ENCODE assay signal across 12 mouse cellular contexts in the genomic region with DNA sequence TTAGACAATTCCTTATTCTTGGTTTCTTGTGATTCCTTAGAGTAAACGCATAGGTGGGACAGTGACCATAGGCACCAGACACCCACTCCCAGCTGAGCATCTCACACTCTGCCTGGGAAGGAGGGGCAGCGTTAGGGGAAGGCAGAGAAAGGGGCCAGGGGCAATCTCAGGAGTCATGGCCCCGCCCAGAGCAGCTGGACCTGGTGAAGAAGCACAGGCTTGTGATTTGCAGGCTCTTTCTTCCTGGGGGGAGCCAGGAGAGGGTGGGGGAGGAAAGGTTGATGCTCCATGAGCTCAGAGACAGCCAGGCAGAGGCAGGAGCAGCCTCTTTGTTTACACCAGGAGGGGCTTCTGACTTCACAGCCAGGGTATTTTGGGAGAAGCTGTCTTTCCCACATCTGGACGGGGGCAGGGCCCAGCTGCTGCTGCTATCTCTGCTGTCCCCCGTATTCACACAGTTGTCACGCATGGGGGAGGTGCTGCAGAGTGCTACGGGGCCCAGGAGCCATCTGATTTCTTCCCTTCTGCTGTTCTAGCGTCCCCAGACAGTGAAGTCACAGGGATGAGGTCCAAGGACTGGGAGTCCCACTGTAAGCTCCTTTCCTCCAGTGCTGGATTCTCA.
DNase-seq lines count a peak whose midpoint lies in the region; ATAC-seq and TF ChIP-seq lines count a peak whose summit lies in the region.
"Had no signal": no experiment of that assay in that cellular context is flagged by ENCODE, and none has a peak within 500 bp of the region (broad histone marks: within the 10 kb centered on the region; RNA-seq: fewer than 3 reads in every experiment).

No protein-coding gene starts in this region.

- WGBS in forebrain, embryonic 10.5 days = 27% methylated on average over 8 of the region's 8 CpGs
- 44% methylated on average over 8 of the region's 8 CpGs for WGBS in forebrain, postnatal 0 days
- 12% methylated on average over 8 of the region's 8 CpGs for WGBS in hindbrain, embryonic 11.5 days
- WGBS in hindbrain, embryonic 13.5 days = 12% methylated on average over 8 of the region's 8 CpGs
- 19% methylated on average over 8 of the region's 8 CpGs for WGBS in stomach, embryonic 14.5 days
- WGBS in stomach, postnatal 0 days = 43% methylated on average over 8 of the region's 8 CpGs
- WGBS in kidney, embryonic 15.5 days = 17% methylated on average over 8 of the region's 8 CpGs
- WGBS in cerebellum, adult 2 months = 50% methylated on average over 8 of the region's 8 CpGs

- no peak for ATAC-seq in forebrain, postnatal 0 days
- ATAC-seq in hindbrain, embryonic 11.5 days (ENCODE audit: low FRiP score) = no peak
- no peak for ATAC-seq in hindbrain, embryonic 13.5 days (ENCODE audit: low FRiP score)
- ATAC-seq in stomach, embryonic 14.5 days (ENCODE audit: insufficient number of reproducible peaks, insufficient read depth, low FRiP score, low read depth) = no peak
- ATAC-seq in stomach, postnatal 0 days (ENCODE audit: low FRiP score, low TSS enrichment) = no peak
- no peak for ATAC-seq in kidney, embryonic 15.5 days (replicated peaks; ENCODE audit: low FRiP score)

- no peak for DNase-seq in forebrain, embryonic 10.5 days (ENCODE audit: extremely low spot score, low spot score)
- DNase-seq in forebrain, postnatal 0 days = no peak
- DNase-seq in hindbrain, embryonic 11.5 days (ENCODE audit: low spot score) = no peak
- no peak for DNase-seq in stomach, postnatal 0 days (ENCODE audit: low spot score)
- no peak for DNase-seq in cerebellum, adult 2 months
- DNase-seq: kidney, postnatal 14 days had no signal

- no peak for TF ChIP-seq POLR2A in cerebellum, adult 2 months (IDR thresholded peaks at IDR 0.05; ENCODE audit: borderline replicate concordance, insufficient read depth, low read length)

- H3K9me3 ChIP-seq in forebrain, embryonic 10.5 days = no peaks in the 10 kb centered on the region
- no peaks in the 10 kb centered on the region for H3K9me3 ChIP-seq in forebrain, postnatal 0 days (ENCODE audit: low read length)
- H3K9me3 ChIP-seq in hindbrain, embryonic 11.5 days (ENCODE audit: control insufficient read depth, low read length) = no peaks in the 10 kb centered on the region
- H3K9me3 ChIP-seq in hindbrain, embryonic 13.5 days = no peaks in the 10 kb centered on the region
- H3K9me3 ChIP-seq in stomach, embryonic 14.5 days (ENCODE audit: control insufficient read depth, low read depth, low read length) = no peaks in the 10 kb centered on the region
- H3K9me3 ChIP-seq in stomach, postnatal 0 days (ENCODE audit: control insufficient read depth, low read length) = no peaks in the 10 kb centered on the region
- no peaks in the 10 kb centered on the region for H3K9me3 ChIP-seq in kidney, embryonic 15.5 days (replicated peaks)

- H3K4me3 ChIP-seq in forebrain, embryonic 10.5 days = no peak overlapping the region; the same call in 1 of the 2 replicates
- H3K4me3 ChIP-seq in forebrain, postnatal 0 days (ENCODE audit: low read depth, low read length) = no peak overlapping the region
- no peak overlapping the region for H3K4me3 ChIP-seq in hindbrain, embryonic 11.5 days (ENCODE audit: low read depth, low read length)
- no peak overlapping the region for H3K4me3 ChIP-seq in hindbrain, embryonic 13.5 days
- H3K4me3 ChIP-seq in stomach, embryonic 14.5 days (ENCODE audit: low read depth, low read length) = no peak overlapping the region
- H3K4me3 ChIP-seq in stomach, postnatal 0 days (ENCODE audit: low read depth, low read length) = no peak overlapping the region
- no peak overlapping the region for H3K4me3 ChIP-seq in kidney, embryonic 15.5 days (replicated peaks)
- no peak overlapping the region for H3K4me3 ChIP-seq in cerebellum, adult 2 months (replicated peaks; ENCODE audit: insufficient read depth, low read depth, low read length)

- H3K9ac ChIP-seq in forebrain, postnatal 0 days = no peak overlapping the region
- H3K9ac ChIP-seq in hindbrain, embryonic 11.5 days (ENCODE audit: low read depth, low read length) = peak overlapping the region; percentile 34; the same call in 1 of the 2 replicates
- no peak overlapping the region for H3K9ac ChIP-seq in hindbrain, embryonic 13.5 days
- H3K9ac ChIP-seq in stomach, embryonic 14.5 days (replicated peaks; ENCODE audit: low read depth, low read length) = no peak overlapping the region
- no peak overlapping the region for H3K9ac ChIP-seq in stomach, postnatal 0 days (ENCODE audit: low read length)
- no peak overlapping the region for H3K9ac ChIP-seq in kidney, embryonic 15.5 days
- H3K9ac ChIP-seq: hindbrain, embryonic 14.5 days; liver, embryonic 14.5 days had no signal

- H3K4me1 ChIP-seq in forebrain, embryonic 10.5 days = peaks cover 79% of the 10 kb centered on the region
- peaks cover 6% of the 10 kb centered on the region; the same call in 1 of the 2 replicates for H3K4me1 ChIP-seq in forebrain, postnatal 0 days (ENCODE audit: insufficient read depth)
- peaks cover 40% of the 10 kb centered on the region for H3K4me1 ChIP-seq in hindbrain, embryonic 11.5 days (replicated peaks; ENCODE audit: control insufficient read depth, insufficient read depth, low read length)
- peaks cover 58% of the 10 kb centered on the region for H3K4me1 ChIP-seq in hindbrain, embryonic 13.5 days (replicated peaks)
- H3K4me1 ChIP-seq in stomach, embryonic 14.5 days (ENCODE audit: control insufficient read depth, insufficient read depth, low read length) = peaks cover 50% of the 10 kb centered on the region
- peaks cover 7% of the 10 kb centered on the region; the same call in 1 of the 2 replicates for H3K4me1 ChIP-seq in stomach, postnatal 0 days (replicated peaks; ENCODE audit: control insufficient read depth, insufficient read depth)
- H3K4me1 ChIP-seq in kidney, embryonic 15.5 days = peaks cover 62% of the 10 kb centered on the region
- H3K4me1 ChIP-seq in cerebellum, adult 2 months (ENCODE audit: control insufficient read depth, insufficient read depth, low read length) = no peaks in the 10 kb centered on the region

- H3K4me2 ChIP-seq in forebrain, postnatal 0 days (ENCODE audit: low read depth) = no peak overlapping the region
- H3K4me2 ChIP-seq in hindbrain, embryonic 11.5 days (replicated peaks; ENCODE audit: low read depth, low read length) = no peak overlapping the region
- no peak overlapping the region for H3K4me2 ChIP-seq in hindbrain, embryonic 13.5 days
- H3K4me2 ChIP-seq in stomach, embryonic 14.5 days (replicated peaks; ENCODE audit: low read depth, low read length) = peak overlapping the region; percentile 5; the same call in 1 of the 2 replicates
- H3K4me2 ChIP-seq in stomach, postnatal 0 days (replicated peaks; ENCODE audit: low read depth) = no peak overlapping the region
- no peak overlapping the region for H3K4me2 ChIP-seq in kidney, embryonic 15.5 days
- H3K4me2 ChIP-seq: hindbrain, embryonic 14.5 days had no signal

- no peak for TF ChIP-seq EP300 in stomach, postnatal 0 days (optimal IDR thresholded peaks at IDR 0.05)

- peaks cover 50% of the 10 kb centered on the region for H3K27me3 ChIP-seq in forebrain, embryonic 10.5 days (ENCODE audit: poor library complexity, severe bottlenecking)
- H3K27me3 ChIP-seq in forebrain, postnatal 0 days (ENCODE audit: insufficient read depth, low read length) = no peaks in the 10 kb centered on the region
- H3K27me3 ChIP-seq in hindbrain, embryonic 11.5 days (ENCODE audit: control insufficient read depth, insufficient read depth, low read length) = no peaks in the 10 kb centered on the region
- peaks cover 22% of the 10 kb centered on the region; the same call in 1 of the 2 replicates for H3K27me3 ChIP-seq in hindbrain, embryonic 13.5 days
- no peaks in the 10 kb centered on the region for H3K27me3 ChIP-seq in stomach, embryonic 14.5 days (ENCODE audit: control insufficient read depth, insufficient read depth, low read length)
- H3K27me3 ChIP-seq in stomach, postnatal 0 days (ENCODE audit: control insufficient read depth, insufficient read depth, low read length) = no peaks in the 10 kb centered on the region
- H3K27me3 ChIP-seq in kidney, embryonic 15.5 days = peaks cover 88% of the 10 kb centered on the region
- H3K27me3 ChIP-seq in cerebellum, adult 2 months (ENCODE audit: control insufficient read depth, insufficient read depth, low read length) = no peaks in the 10 kb centered on the region; the same call in 1 of the 2 replicates

- H3K36me3 ChIP-seq in forebrain, embryonic 10.5 days (replicated peaks) = no peaks in the 10 kb centered on the region
- H3K36me3 ChIP-seq in forebrain, postnatal 0 days (ENCODE audit: insufficient read depth) = no peaks in the 10 kb centered on the region
- H3K36me3 ChIP-seq in hindbrain, embryonic 11.5 days (ENCODE audit: control insufficient read depth, insufficient read depth, low read length) = no peaks in the 10 kb centered on the region
- no peaks in the 10 kb centered on the region for H3K36me3 ChIP-seq in hindbrain, embryonic 13.5 days
- H3K36me3 ChIP-seq in stomach, embryonic 14.5 days (ENCODE audit: control insufficient read depth, insufficient read depth, low read length) = no peaks in the 10 kb centered on the region
- H3K36me3 ChIP-seq in stomach, postnatal 0 days (ENCODE audit: control insufficient read depth, insufficient read depth, low read length) = no peaks in the 10 kb centered on the region
- H3K36me3 ChIP-seq in kidney, embryonic 15.5 days = no peaks in the 10 kb centered on the region
- H3K36me3 ChIP-seq: G1E had no signal

- H3K27ac ChIP-seq in forebrain, embryonic 10.5 days = peak overlapping the region; percentile 78
- H3K27ac ChIP-seq in forebrain, postnatal 0 days (ENCODE audit: low read depth, low read length) = no peak overlapping the region; the same call in 1 of the 2 replicates
- 0 out of 2 replicates have a peak overlapping the region, but pooled peaks have one; percentile 30 for H3K27ac ChIP-seq in hindbrain, embryonic 11.5 days (ENCODE audit: low read depth, low read length)
- no peak overlapping the region for H3K27ac ChIP-seq in hindbrain, embryonic 13.5 days
- H3K27ac ChIP-seq in stomach, embryonic 14.5 days (ENCODE audit: low read length) = peak overlapping the region; percentile 71
- no peak overlapping the region for H3K27ac ChIP-seq in stomach, postnatal 0 days (replicated peaks)
- H3K27ac ChIP-seq in kidney, embryonic 15.5 days = no peak overlapping the region
- no peak overlapping the region for H3K27ac ChIP-seq in cerebellum, adult 2 months (ENCODE audit: insufficient read depth, low read length)
- H3K27ac ChIP-seq: hindbrain, embryonic 14.5 days; liver, embryonic 14.5 days had no signal

- no peak for TF ChIP-seq CTCF in forebrain, postnatal 0 days (IDR thresholded peaks at IDR 0.05; ENCODE audit: low read depth)
- no peak for TF ChIP-seq CTCF in stomach, postnatal 0 days (IDR thresholded peaks at IDR 0.05; ENCODE audit: low read depth)
- no peak for TF ChIP-seq CTCF in cerebellum, adult 2 months (IDR thresholded peaks at IDR 0.05; ENCODE audit: borderline replicate concordance, insufficient read depth, low read depth, low read length)

Comparison
In these comparisons a context has a peak if more than half of its experiments do, and no peak if none do; other contexts are left out.
1. H3K27ac ChIP-seq: peak in forebrain, embryonic 10.5 days (single experiment), hindbrain, embryonic 11.5 days (single experiment) and stomach, embryonic 14.5 days (single experiment); none in forebrain, postnatal 0 days (single experiment), hindbrain, embryonic 13.5 days (single experiment), stomach, postnatal 0 days (single experiment), kidney, embryonic 15.5 days (single experiment) and cerebellum, adult 2 months (single experiment).